Mouse (Mus musculus): Measurements from ENCODE around the gene Sycp3.
A peak's percentile ranks its signal among the peaks of the same experiment; 100 is the strongest.
"Not testable (repeated sequence)": the region's sequence is repeated elsewhere in the genome, so short reads cannot be mapped to it uniquely, and the experiment has no call there.

Sycp3 gene

GRCm38 (mm10) chr10:88459502-88459992 lies at the start of gene Sycp3:
Gene Sycp3, plus strand, starts transcription at chr10:88459569.
- no peak for DNase-seq (ENCODE audit: low read depth, low spot score)

- no peak for DNase-seq (ENCODE audit: low read depth, low spot score)
Measured at GRCm38 (mm10) chr10:88409751-88410150, 49.6 kb upstream of the Sycp3 start.

- no peak for DNase-seq (ENCODE audit: low read depth, low spot score)
Measured at GRCm38 (mm10) chr10:88412290-88412995, 46.9 kb upstream of the Sycp3 start.

GRCm38 (mm10) chr10:88417686-88418085 lies 41.7 kb upstream of the Sycp3 start:
- no peak for DNase-seq (ENCODE audit: low read depth, low spot score)

- peak; percentile 15 for DNase-seq (ENCODE audit: low read depth, low spot score)
Measured at GRCm38 (mm10) chr10:88420141-88420541, 39.2 kb upstream of the Sycp3 start.

DNA sequence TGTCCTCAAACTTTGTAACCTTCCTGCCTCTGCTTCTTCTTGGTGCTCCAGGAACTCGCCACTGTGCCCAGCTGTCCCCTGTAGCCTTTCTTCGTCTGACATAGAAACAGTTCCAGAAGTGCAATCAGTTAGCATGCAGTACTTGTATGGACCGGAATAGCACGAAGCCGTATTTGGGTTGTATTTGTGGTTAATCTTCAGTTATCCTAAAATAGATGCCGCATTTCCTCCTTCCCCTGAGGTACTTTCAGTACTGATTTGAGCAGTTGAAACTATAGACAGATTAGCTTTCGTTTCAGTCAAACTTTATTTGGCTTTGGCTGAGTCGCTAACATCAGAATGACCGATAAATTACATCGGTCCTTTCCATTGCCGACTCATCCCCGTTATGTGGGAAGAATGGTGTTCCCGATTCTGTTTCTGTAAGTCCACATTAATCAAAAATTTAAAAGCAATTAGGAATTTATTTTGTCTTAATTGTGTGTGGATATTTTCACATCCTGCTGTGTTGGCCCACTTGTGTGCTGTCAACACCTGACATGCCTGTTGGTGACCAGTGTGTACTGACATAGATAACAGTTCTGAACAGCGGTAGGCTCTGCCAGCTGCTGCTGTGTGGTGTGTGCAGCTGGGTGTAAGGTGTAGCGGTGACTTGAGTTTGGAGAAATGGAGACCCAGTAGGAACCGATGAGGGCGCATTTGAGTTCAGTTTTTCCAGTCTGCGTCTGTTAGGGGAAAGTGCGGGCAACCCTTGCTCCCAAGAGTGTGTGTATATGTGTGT lies 38.5 kb upstream of the Sycp3 start:
- peak; percentile 71 for DNase-seq (ENCODE audit: low read depth, low spot score)

DNA sequence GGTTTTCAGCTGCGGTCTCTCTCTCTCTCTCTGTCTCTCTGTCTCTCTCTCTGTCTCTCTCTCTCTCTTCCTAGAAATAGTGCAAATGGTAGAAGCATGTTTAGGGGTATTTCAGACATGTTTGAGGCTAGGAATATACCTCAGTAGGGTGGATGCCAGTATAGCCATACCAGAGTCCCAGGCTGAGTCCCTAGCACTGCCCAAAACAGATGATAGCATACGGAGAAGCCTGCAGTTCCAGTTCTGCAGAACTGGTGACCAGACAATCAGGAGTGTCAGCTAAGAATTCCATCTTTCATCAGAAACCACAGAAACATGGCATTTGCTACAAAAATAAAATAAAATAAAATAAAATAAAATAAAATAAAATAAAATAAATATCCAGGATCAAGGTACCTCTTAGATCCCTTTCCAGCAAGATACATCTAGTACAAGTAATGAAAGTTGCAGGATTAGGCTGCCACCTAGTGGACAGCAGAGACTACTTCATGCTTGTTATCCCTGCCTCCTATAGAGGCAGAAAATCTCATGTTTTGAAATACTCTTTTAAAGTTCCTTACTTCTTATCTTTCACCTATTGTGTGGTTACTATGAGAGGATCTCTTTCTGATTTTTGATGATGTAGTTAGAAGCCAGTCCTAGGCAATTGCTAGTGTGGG lies 33.1 kb upstream of the Sycp3 start:
- DNase-seq (ENCODE audit: low read depth, low spot score) = peak; percentile 78

DNA sequence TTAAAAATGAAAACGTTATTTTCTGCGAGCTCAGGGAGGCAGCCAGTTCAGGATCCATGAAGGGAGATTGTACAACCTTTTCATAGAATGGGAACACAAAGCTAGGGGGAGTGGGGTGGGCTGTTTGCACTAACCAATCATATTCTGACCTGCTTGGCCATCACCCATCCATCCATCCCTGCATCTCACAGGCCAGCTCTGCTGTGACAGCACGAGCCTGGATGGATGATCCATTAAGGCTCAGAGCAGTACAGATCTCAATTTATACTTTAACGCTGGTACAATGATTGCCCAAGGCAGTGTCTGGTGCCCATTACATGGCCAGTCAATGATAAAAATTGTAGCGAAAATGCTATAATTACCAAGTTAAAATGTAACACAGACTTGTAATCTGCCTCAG lies 32.5 kb upstream of the Sycp3 start:
- DNase-seq (ENCODE audit: low read depth, low spot score) = no peak

DNA sequence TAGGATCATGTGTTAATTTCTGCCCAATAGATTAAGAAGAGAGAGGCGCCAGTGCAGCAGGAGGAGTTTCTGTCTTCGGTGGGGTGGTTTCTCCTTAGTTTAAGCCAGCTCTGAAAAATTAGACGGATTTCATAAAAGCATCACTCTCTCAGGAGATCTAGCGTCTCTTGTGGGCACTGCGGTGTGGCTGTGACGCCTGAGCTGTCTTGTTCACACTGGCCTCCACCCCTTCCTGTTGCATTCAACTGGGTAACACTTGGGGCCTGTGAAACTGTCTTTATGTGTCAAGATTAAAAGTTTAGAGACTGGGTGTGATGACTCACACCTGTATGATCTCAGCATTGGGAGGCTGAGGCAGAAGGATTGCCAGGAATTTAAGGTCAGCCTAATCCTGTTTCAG lies 31.4 kb upstream of the Sycp3 start:
- peak; percentile 82 for DNase-seq (ENCODE audit: low read depth, low spot score)

- no peak for DNase-seq (ENCODE audit: low read depth, low spot score)
Measured at GRCm38 (mm10) chr10:88441224-88441623, 18.1 kb upstream of the Sycp3 start.

DNA sequence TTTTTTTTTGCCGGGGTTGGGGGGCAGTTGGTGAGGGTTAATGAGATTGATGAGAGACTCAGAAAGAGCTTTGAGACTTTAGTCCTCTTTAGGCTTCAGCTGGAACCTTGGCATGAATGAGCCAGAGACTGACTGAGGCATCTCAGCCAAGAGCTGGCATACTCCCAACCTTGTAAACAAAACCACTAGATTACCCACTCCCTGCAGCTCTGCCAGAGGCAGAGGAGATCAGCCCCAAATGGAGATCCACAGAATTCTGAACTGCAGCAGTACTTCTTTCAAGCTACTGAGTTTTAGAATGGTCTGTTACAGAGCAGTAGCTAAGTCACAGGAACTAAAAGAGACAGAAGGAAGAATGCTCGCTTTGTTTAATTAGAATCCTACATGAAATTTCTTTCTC lies 8.1 kb upstream of the Sycp3 start:
- no peak for DNase-seq (ENCODE audit: low read depth, low spot score)

- no peak for DNase-seq (ENCODE audit: low read depth, low spot score)
Measured at GRCm38 (mm10) chr10:88451990-88452389, 7.4 kb upstream of the Sycp3 start.

DNA sequence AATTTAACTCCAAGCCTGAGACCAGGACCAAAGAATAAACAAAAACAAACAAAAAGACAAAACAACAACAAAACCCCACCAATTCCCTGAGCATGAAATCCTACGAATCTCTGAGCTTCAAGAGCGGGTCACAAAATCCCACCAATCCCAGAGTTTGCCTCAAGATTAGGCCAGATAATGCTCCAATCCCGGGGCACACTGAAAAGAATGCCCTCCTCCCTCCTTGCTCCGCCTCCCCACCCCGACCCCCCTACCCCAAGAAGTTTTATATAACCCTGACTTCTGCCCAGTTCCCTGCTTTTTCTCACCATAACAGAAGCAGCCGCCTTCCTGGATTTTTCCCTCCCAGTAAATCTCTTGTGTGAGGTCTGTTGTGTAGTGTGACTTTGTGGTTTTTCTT lies 1.6 kb upstream of the Sycp3 start:
- DNase-seq (ENCODE audit: low read depth, low spot score) = no peak

GRCm38 (mm10) chr10:88460122-88460820 lies 902 bp downstream of the Sycp3 start:
- DNase-seq (ENCODE audit: low read depth, low spot score) = no peak

DNA sequence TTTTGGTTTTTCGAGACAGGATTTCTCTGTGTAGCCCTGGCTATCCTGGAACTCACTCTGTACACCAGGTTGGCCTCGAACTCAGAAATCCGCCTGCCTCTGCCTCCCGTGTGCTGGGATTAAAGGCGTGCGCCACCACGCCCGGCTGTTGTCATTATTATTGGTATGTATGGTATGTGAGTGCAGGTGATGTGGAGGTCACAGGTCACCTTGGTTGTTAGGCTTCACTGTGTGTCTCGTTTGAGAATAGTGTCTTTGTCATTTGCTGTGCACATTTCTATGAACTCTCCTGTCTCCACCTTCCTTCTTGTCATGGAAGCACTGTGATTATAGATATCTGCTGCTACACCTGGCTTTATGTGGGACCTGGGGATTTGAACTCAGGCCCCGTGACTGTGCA lies 23.5 kb downstream of the Sycp3 start:
- not testable (repeated sequence) for DNase-seq (ENCODE audit: low read depth, low spot score)

DNA sequence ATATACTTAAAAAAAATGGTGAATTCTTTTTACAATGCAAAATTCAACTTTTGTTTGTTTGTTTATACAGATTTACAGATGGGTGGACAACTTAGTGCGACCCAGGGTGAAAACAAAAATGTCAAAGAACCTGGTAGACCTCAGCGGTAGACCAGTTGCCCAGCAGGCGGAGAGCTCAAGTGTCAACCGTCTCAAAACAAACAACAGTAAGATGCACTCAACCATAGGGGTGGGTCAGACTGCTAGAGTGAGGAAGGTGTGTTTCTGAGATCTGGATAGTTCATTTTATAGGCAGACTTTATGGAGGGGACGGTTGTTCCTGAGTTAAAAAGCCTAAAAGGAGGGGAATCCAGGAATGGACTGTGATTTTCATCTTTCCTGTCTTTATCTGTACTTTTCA lies 29.3 kb downstream of the Sycp3 start:
- no peak for DNase-seq (ENCODE audit: low read depth, low spot score)

DNA sequence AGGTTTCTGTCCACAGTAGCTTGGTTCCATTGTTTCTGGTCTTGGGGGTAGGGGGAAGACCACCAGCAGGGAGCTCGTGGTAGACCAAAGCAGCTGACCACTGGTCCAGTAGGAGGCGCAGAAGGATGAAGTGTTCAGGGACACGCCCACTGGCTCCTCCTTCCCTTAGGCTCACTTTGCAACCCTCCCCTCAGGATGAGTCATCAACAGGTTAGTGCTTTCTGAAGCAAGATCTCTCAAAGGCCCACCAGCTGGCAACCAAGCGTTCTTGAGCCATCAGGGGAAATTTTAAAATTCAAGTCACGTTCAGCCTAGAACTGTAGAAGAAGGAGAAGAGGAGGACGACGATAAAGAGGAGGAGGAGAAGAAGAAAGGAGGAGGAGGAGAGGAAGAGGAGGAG lies 32.3 kb downstream of the Sycp3 start:
- no peak for DNase-seq (ENCODE audit: low read depth, low spot score)

DNA sequence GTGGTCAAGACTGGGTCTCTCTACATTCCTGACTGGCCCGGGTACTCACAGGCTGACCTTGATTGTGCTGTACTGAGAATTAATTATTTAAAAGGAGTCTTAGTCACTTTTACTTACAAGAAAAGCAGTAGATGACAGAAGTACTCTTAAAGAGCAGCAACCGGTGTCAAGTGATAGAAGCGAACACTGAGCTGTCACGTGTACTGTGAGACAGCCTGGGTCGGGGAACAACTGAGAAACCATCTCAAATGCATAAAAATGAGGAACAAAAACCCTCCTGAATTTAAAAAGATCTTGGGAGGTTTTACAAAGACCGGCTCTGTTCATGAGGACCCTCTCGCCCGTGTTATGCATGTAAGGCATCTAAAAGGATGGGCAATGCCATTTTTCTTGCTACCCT lies 33.3 kb downstream of the Sycp3 start:
- DNase-seq (ENCODE audit: low read depth, low spot score) = no peak

DNA sequence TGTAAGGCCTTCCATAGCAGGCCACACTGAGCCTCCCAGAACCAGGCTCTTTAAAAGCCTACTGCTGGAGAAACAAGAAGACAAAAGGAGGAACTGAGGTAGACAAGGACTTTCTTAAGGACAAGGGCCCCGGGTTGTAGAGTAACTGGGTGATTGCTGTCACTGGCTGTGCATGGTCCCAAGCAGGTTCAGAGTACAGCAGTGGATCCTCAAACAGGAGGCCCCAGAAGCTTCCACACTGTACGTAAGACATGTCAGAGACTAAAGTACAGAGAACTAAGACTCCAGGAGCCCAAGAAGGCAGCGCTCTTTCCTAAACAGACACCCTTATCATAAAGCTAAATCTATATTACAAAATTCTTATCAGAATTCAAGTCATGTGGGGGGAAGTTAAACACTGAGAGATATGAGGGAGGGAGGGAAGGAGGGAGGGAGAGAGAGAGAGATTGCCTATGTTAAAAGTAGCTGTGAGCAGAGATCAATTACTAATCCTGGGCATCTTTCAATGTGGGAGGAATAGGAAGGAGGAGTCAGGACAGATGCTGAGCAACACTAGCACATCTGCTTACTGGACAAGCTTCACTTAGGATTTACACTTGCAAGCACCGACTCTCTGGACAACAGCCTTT lies 35.7 kb downstream of the Sycp3 start:
- DNase-seq (ENCODE audit: low read depth, low spot score) = no peak

GRCm38 (mm10) chr10:88496864-88497564 lies 37.6 kb downstream of the Sycp3 start:
- no peak for DNase-seq (ENCODE audit: low read depth, low spot score)

GRCm38 (mm10) chr10:88499993-88500392 lies 40.6 kb downstream of the Sycp3 start:
- DNase-seq (ENCODE audit: low read depth, low spot score) = no peak

All from CD4-positive helper T cell, adult 2 months (primary cell).